Mouse (Mus musculus): Measurements from ENCODE around the gene Gm11569. TPM values are rescaled to one million over a fixed set of nuclear protein-coding genes. Genes with fewer than 3 reads are reported as not detected.

Gene Gm11569
- polyA plus RNA-seq, 1 experiment from 2014 or later, result not detected

- no peaks in the 10 kb centered on the region for H3K27me3 ChIP-seq (replicated peaks)
- H3K9ac ChIP-seq (replicated peaks), result no peak overlapping the region
- no peak overlapping the region for H3K4me3 ChIP-seq (replicated peaks)
- no peaks in the 10 kb centered on the region for H3K4me1 ChIP-seq
- WGBS, result 82% methylated on average over 2 of the region's 2 CpGs
- no peaks in the 10 kb centered on the region for H3K36me3 ChIP-seq
- no peak overlapping the region for H3K4me2 ChIP-seq
- no peak overlapping the region for H3K27ac ChIP-seq (replicated peaks)
- no peak for ATAC-seq (ENCODE audit: low FRiP score)
- H3K9me3 ChIP-seq (replicated peaks), result no peaks in the 10 kb centered on the region
Observed at GRCm38 (mm10) chr11:99768410-99768809, 30.3 kb downstream of the Gm11569 start.

GRCm38 (mm10) chr11:99758877-99759276, 39.9 kb downstream of the Gm11569 start:
- WGBS, result 92% methylated on average over 1 of the region's 1 CpGs
- Histone ChIP-seq H3K9ac (replicated peaks) (no peak overlapping the region), H3K4me1 (no peaks in the 10 kb centered on the region), H3K9me3 (replicated peaks) (no peaks in the 10 kb centered on the region), H3K4me2 (no peak overlapping the region), H3K27ac (replicated peaks) (no peak overlapping the region), H3K4me3 (replicated peaks) (no peak overlapping the region), H3K36me3 (no peaks in the 10 kb centered on the region), H3K27me3 (replicated peaks) (no peaks in the 10 kb centered on the region)
- ATAC-seq (ENCODE audit: low FRiP score), result no peak

Other genes with a start within 250 kb of the Gm11569 start
- not detected in 2 replicates for gene Krtap3-3, start 248.1 kb downstream of the Gm11569 start, polyA plus RNA-seq (2015; fragmentation: Nextera tagmentation; extraction: Ambion mirVana)
- gene Krtap3-2, start 242.1 kb downstream of the Gm11569 start, polyA plus RNA-seq (2015; fragmentation: Nextera tagmentation; extraction: Ambion mirVana), result not detected in 2 replicates
- gene Gm11939, start 239.5 kb downstream of the Gm11569 start, polyA plus RNA-seq (2015; fragmentation: Nextera tagmentation; extraction: Ambion mirVana), result not detected in 2 replicates
- 0.43 TPM in 1 of 2 replicates, not detected in the other for gene Krtap3-1, start 232.3 kb downstream of the Gm11569 start, polyA plus RNA-seq (2015; fragmentation: Nextera tagmentation; extraction: Ambion mirVana)
- not detected in 2 replicates for gene Krtap1-5, start 217.9 kb downstream of the Gm11569 start, polyA plus RNA-seq (2015; fragmentation: Nextera tagmentation; extraction: Ambion mirVana)
- gene Krtap1-4, start 215.3 kb downstream of the Gm11569 start, polyA plus RNA-seq (2015; fragmentation: Nextera tagmentation; extraction: Ambion mirVana), result not detected in 2 replicates
- not detected in 2 replicates for gene Krtap1-3, start 207.6 kb downstream of the Gm11569 start, polyA plus RNA-seq (2015; fragmentation: Nextera tagmentation; extraction: Ambion mirVana)
- not detected in 2 replicates for gene Krtap9-3, start 200.8 kb downstream of the Gm11569 start, polyA plus RNA-seq (2015; fragmentation: Nextera tagmentation; extraction: Ambion mirVana)
- gene Gm11938, start 195.6 kb downstream of the Gm11569 start, polyA plus RNA-seq (2015; fragmentation: Nextera tagmentation; extraction: Ambion mirVana), result not detected in 2 replicates
- not detected in 2 replicates for gene Gm11937, start 188.7 kb downstream of the Gm11569 start, polyA plus RNA-seq (2015; fragmentation: Nextera tagmentation; extraction: Ambion mirVana)
- gene Krtap2-4, start 184.1 kb downstream of the Gm11569 start, polyA plus RNA-seq (2015; fragmentation: Nextera tagmentation; extraction: Ambion mirVana), result not detected in 2 replicates
- gene Gm11562, start 178.5 kb downstream of the Gm11569 start, polyA plus RNA-seq (2015; fragmentation: Nextera tagmentation; extraction: Ambion mirVana), result not detected in 2 replicates
- not detected in 2 replicates for gene Krtap4-1, start 170.7 kb downstream of the Gm11569 start, polyA plus RNA-seq (2015; fragmentation: Nextera tagmentation; extraction: Ambion mirVana)
- not detected in 2 replicates for gene Krtap4-2, start 163.8 kb downstream of the Gm11569 start, polyA plus RNA-seq (2015; fragmentation: Nextera tagmentation; extraction: Ambion mirVana)
- gene Krtap4-7, start 154.8 kb downstream of the Gm11569 start, polyA plus RNA-seq (2015; fragmentation: Nextera tagmentation; extraction: Ambion mirVana), result not detected in 2 replicates
- not detected in 2 replicates for gene Gm11555, start 148.7 kb downstream of the Gm11569 start, polyA plus RNA-seq (2015; fragmentation: Nextera tagmentation; extraction: Ambion mirVana)
- not detected in 2 replicates for gene Gm11563, start 140.0 kb downstream of the Gm11569 start, polyA plus RNA-seq (2015; fragmentation: Nextera tagmentation; extraction: Ambion mirVana)
- not detected in 2 replicates for gene Krtap4-6, start 133.0 kb downstream of the Gm11569 start, polyA plus RNA-seq (2015; fragmentation: Nextera tagmentation; extraction: Ambion mirVana)
- not detected in 2 replicates for gene Gm14190, start 108.2 kb downstream of the Gm11569 start, polyA plus RNA-seq (2015; fragmentation: Nextera tagmentation; extraction: Ambion mirVana)
- gene Gm14180, start 64.6 kb downstream of the Gm11569 start, polyA plus RNA-seq (2015; fragmentation: Nextera tagmentation; extraction: Ambion mirVana), result not detected in 2 replicates
- gene Gm11595, start 26.0 kb downstream of the Gm11569 start, polyA plus RNA-seq (2015; fragmentation: Nextera tagmentation; extraction: Ambion mirVana), result not detected in 2 replicates
- not detected in 2 replicates for gene Krtap4-8, start 18.2 kb downstream of the Gm11569 start, polyA plus RNA-seq (2015; fragmentation: Nextera tagmentation; extraction: Ambion mirVana)
- not detected in 2 replicates for gene Krtap4-9, start 13.7 kb downstream of the Gm11569 start, polyA plus RNA-seq (2015; fragmentation: Nextera tagmentation; extraction: Ambion mirVana)
- not detected in 2 replicates for gene Gm11596, start 5.5 kb downstream of the Gm11569 start, polyA plus RNA-seq (2015; fragmentation: Nextera tagmentation; extraction: Ambion mirVana)
- not detected in 2 replicates for gene Gm11554, start 5.5 kb upstream of the Gm11569 start, polyA plus RNA-seq (2015; fragmentation: Nextera tagmentation; extraction: Ambion mirVana)
- gene Krtap4-13, start 11.0 kb upstream of the Gm11569 start, polyA plus RNA-seq (2015; fragmentation: Nextera tagmentation; extraction: Ambion mirVana), result not detected in 2 replicates
- gene Gm11564, start 16.7 kb upstream of the Gm11569 start, polyA plus RNA-seq (2015; fragmentation: Nextera tagmentation; extraction: Ambion mirVana), result not detected in 2 replicates
- gene 2300003K06Rik, start 39.1 kb upstream of the Gm11569 start, polyA plus RNA-seq (2015; fragmentation: Nextera tagmentation; extraction: Ambion mirVana), result not detected in 2 replicates
- gene Krtap4-16, start 52.7 kb upstream of the Gm11569 start, polyA plus RNA-seq (2015; fragmentation: Nextera tagmentation; extraction: Ambion mirVana), result not detected in 2 replicates
- not detected in 2 replicates for gene Gm11568, start 59.0 kb upstream of the Gm11569 start, polyA plus RNA-seq (2015; fragmentation: Nextera tagmentation; extraction: Ambion mirVana)
- gene Gm11559, start 65.5 kb upstream of the Gm11569 start, polyA plus RNA-seq (2015; fragmentation: Nextera tagmentation; extraction: Ambion mirVana), result not detected in 2 replicates
- gene Krtap9-1, start 74.5 kb upstream of the Gm11569 start, polyA plus RNA-seq (2015; fragmentation: Nextera tagmentation; extraction: Ambion mirVana), result not detected in 2 replicates
- not detected in 2 replicates for gene Gm11567, start 80.3 kb upstream of the Gm11569 start, polyA plus RNA-seq (2015; fragmentation: Nextera tagmentation; extraction: Ambion mirVana)
- not detected in 2 replicates for gene Krtap31-1, start 109.0 kb upstream of the Gm11569 start, polyA plus RNA-seq (2015; fragmentation: Nextera tagmentation; extraction: Ambion mirVana)
- not detected in 2 replicates for gene Gm11565, start 115.8 kb upstream of the Gm11569 start, polyA plus RNA-seq (2015; fragmentation: Nextera tagmentation; extraction: Ambion mirVana)
- not detected in 2 replicates for gene Krtap31-2, start 137.4 kb upstream of the Gm11569 start, polyA plus RNA-seq (2015; fragmentation: Nextera tagmentation; extraction: Ambion mirVana)
- not detected in 2 replicates for gene Krtap9-5, start 149.5 kb upstream of the Gm11569 start, polyA plus RNA-seq (2015; fragmentation: Nextera tagmentation; extraction: Ambion mirVana)
- not detected in 2 replicates for gene Krtap29-1, start 180.1 kb upstream of the Gm11569 start, polyA plus RNA-seq (2015; fragmentation: Nextera tagmentation; extraction: Ambion mirVana)
- 0.13 and 0.23 TPM in 2 replicates for gene Krtap16-1, start 187.7 kb upstream of the Gm11569 start, polyA plus RNA-seq (2015; fragmentation: Nextera tagmentation; extraction: Ambion mirVana)
- 0.69 and 1.00 TPM in 2 replicates for gene Krtap17-1, start 195.1 kb upstream of the Gm11569 start, polyA plus RNA-seq (2015; fragmentation: Nextera tagmentation; extraction: Ambion mirVana)
- not detected in 2 replicates for gene Krt33a, start 217.3 kb upstream of the Gm11569 start, polyA plus RNA-seq (2015; fragmentation: Nextera tagmentation; extraction: Ambion mirVana)
- 0.11 TPM in 1 of 2 replicates, not detected in the other for gene Krt33b, start 230.9 kb upstream of the Gm11569 start, polyA plus RNA-seq (2015; fragmentation: Nextera tagmentation; extraction: Ambion mirVana)
- gene Krt34, start 242.6 kb upstream of the Gm11569 start, polyA plus RNA-seq (2015; fragmentation: Nextera tagmentation; extraction: Ambion mirVana), result not detected in 2 replicates

Measured in neural tube, embryonic 15.5 days (tissue).